In genomic region chr19:57509758-57510319, GRCm38 (mm10) we compare ENCODE assay signal across 8 mouse cellular contexts. TPM values are rescaled to one million over a fixed set of nuclear protein-coding genes. Genes with fewer than 3 reads are reported as not detected.
A peak's percentile ranks its signal among the peaks of the same experiment; 100 is the strongest.
DNase-seq lines count a peak whose midpoint lies in the region; ATAC-seq and TF ChIP-seq lines count a peak whose summit lies in the region.

No protein-coding gene starts in this region.

- 28% methylated on average over 14 of the region's 14 CpGs for WGBS in heart, postnatal 0 days
- 35% methylated on average over 14 of the region's 14 CpGs for WGBS in limb, embryonic 13.5 days
- 44% methylated on average over 14 of the region's 14 CpGs for WGBS in thymus, adult 2 months

- H3K9me3 ChIP-seq in heart, postnatal 0 days (replicated peaks; ENCODE audit: control insufficient read depth, low read length) = no peaks in the 10 kb centered on the region
- H3K9me3 ChIP-seq in limb, embryonic 13.5 days = no peaks in the 10 kb centered on the region

- 0 out of 2 replicates have a peak overlapping the region, but pooled peaks have one; percentile 31 for H3K9ac ChIP-seq in heart, postnatal 0 days (replicated peaks; ENCODE audit: low read depth, low read length)
- H3K9ac ChIP-seq in limb, embryonic 13.5 days = no peak overlapping the region

- H3K36me3 ChIP-seq in heart, postnatal 0 days (replicated peaks; ENCODE audit: control insufficient read depth, insufficient read depth, low read length) = no peaks in the 10 kb centered on the region
- no peaks in the 10 kb centered on the region for H3K36me3 ChIP-seq in limb, embryonic 13.5 days
- no peaks in the 10 kb centered on the region for H3K36me3 ChIP-seq in thymus, adult 2 months (ENCODE audit: control insufficient read depth, insufficient read depth, low read length)

- DNase-seq in 3T3-L1 (ENCODE audit: low read depth, low spot score) = peak; percentile 61
- peak; percentile 61 for DNase-seq in adrenal gland, adult 2 months
- peak; percentile 73 for DNase-seq in heart, postnatal 0 days (ENCODE audit: low spot score)
- DNase-seq in right cerebral cortex, postnatal 14 days = no peak
- no peak for DNase-seq in thymus, adult 2 months
- DNase-seq in gastrocnemius, postnatal 36 days = no peak

- peak overlapping the region; percentile 17; the same call in 1 of the 2 replicates for H3K4me3 ChIP-seq in heart, postnatal 0 days (ENCODE audit: low read depth, low read length)
- no peak overlapping the region for H3K4me3 ChIP-seq in limb, embryonic 13.5 days
- H3K4me3 ChIP-seq in thymus, adult 2 months (ENCODE audit: control insufficient read depth, insufficient read depth, low read length) = no peak overlapping the region

- no peak overlapping the region for H3K27ac ChIP-seq in heart, postnatal 0 days (ENCODE audit: low read depth)
- peak overlapping the region; percentile 28; the same call in 1 of the 2 replicates for H3K27ac ChIP-seq in limb, embryonic 13.5 days
- H3K27ac ChIP-seq in thymus, adult 2 months (ENCODE audit: control insufficient read depth, insufficient read depth, low read length) = no peak overlapping the region

- peak; percentile 74 for ATAC-seq in heart, postnatal 0 days (ENCODE audit: insufficient read depth, low read depth)
- 0 out of 2 replicates have a peak, but pooled peaks have one; percentile 57 for ATAC-seq in limb, embryonic 13.5 days (ENCODE audit: low FRiP score, low read depth)
- ATAC-seq in erythroblast, adult 5-6 weeks (replicated peaks; ENCODE audit: low FRiP score, poor library complexity, severe bottlenecking) = no peak

- no peaks in the 10 kb centered on the region for H3K27me3 ChIP-seq in heart, postnatal 0 days (ENCODE audit: control insufficient read depth, insufficient read depth, low read length)
- H3K27me3 ChIP-seq in limb, embryonic 13.5 days = no peaks in the 10 kb centered on the region
- H3K27me3 ChIP-seq in thymus, adult 2 months (ENCODE audit: control insufficient read depth, insufficient read depth, low read length) = no peaks in the 10 kb centered on the region

- peak overlapping the region; percentile 52 for H3K4me2 ChIP-seq in heart, postnatal 0 days (ENCODE audit: low read depth, low read length)
- H3K4me2 ChIP-seq in limb, embryonic 13.5 days (replicated peaks) = peak overlapping the region; percentile 21

- no peak for TF ChIP-seq CTCF in heart, postnatal 0 days (IDR thresholded peaks at IDR 0.05; ENCODE audit: low read depth)
- no peak for TF ChIP-seq CTCF in thymus, adult 2 months (IDR thresholded peaks at IDR 0.05; ENCODE audit: borderline replicate concordance, control insufficient read depth, extremely low read depth, insufficient read depth, low read length, poor library complexity)

- H3K4me1 ChIP-seq in heart, postnatal 0 days (ENCODE audit: control insufficient read depth, insufficient read depth) = 0 out of 2 replicates have a peak, but pooled peaks cover 10% of the 10 kb centered on the region
- peaks cover 18% of the 10 kb centered on the region for H3K4me1 ChIP-seq in limb, embryonic 13.5 days
- no peaks in the 10 kb centered on the region for H3K4me1 ChIP-seq in thymus, adult 2 months (replicated peaks; ENCODE audit: control insufficient read depth, insufficient read depth, low read length)

- TF ChIP-seq EP300 in heart, postnatal 0 days (IDR thresholded peaks at IDR 0.05; ENCODE audit: low read depth) = no peak

- no peak for TF ChIP-seq POLR2A in thymus, adult 2 months (IDR thresholded peaks at IDR 0.05; ENCODE audit: control insufficient read depth, extremely low read depth, insufficient read depth, low read length, poor library complexity)

- intact Hi-C loops in gastrocnemius, postnatal 36 days (cut with DNase I) = no loop called here

RNA-seq across cellular contexts. Expression of gene Trub1, which starts 57.1 kb away (rescaled TPM):
- 10 to 100 TPM; 13.9 to 15.1 TPM for total RNA-seq in adrenal gland, adult 2 months (2021)
- polyA plus RNA-seq in adrenal gland, adult 2 months (2012; rRNA removed) = 9.9 and 11.8 TPM in 2 replicates
- 3.7 and 7.7 TPM in 2 replicates for total RNA-seq in heart, postnatal 0 days (2014; rRNA removed; ENCODE audit: low replicate concordance)
- 7.7 and 7.9 TPM in 2 replicates for polyA plus RNA-seq in heart, postnatal 0 days (2015; fragmentation: Nextera tagmentation; extraction: Ambion mirVana)
- polyA plus RNA-seq in limb, embryonic 13.5 days (2015; fragmentation: Nextera tagmentation; extraction: Ambion mirVana) = 28.5 and 29.3 TPM in 2 replicates
- total RNA-seq in erythroblast, adult 5-6 weeks (2015; ENCODE audit: low replicate concordance) = 1.3 and 2.5 TPM in 2 replicates
- 1.1 and 3.0 TPM in 2 replicates for total RNA-seq in erythroblast, adult 5-6 weeks (2017; ENCODE audit: low replicate concordance)
- polyA plus RNA-seq in thymus, adult 2 months (2012; rRNA removed) = 7.7 and 8.1 TPM in 2 replicates
- 1 to 10 TPM; 4.4 to 4.7 TPM for total RNA-seq in gastrocnemius, postnatal 36 days (2021)

Comparison
In these comparisons a context has a peak if more than half of its experiments do, and no peak if none do; other contexts are left out.
1. DNase-seq: peak in 3T3-L1 (single experiment), adrenal gland, adult 2 months (single experiment) and heart, postnatal 0 days (single experiment); none in right cerebral cortex, postnatal 14 days (single experiment), thymus, adult 2 months (single experiment) and gastrocnemius, postnatal 36 days (0 of 2).